Mouse (Mus musculus): ENCODE data around the gene Cdkn1c. TPM values are rescaled to one million over a fixed set of nuclear protein-coding genes. Genes with fewer than 3 reads are reported as not detected.
A peak's percentile ranks its signal among the peaks of the same experiment; 100 is the strongest.

The Cdkn1c gene
- 1,000 to 10,000 TPM; 1,832 to 1,854 TPM for total RNA-seq (2021)
- long read RNA-seq, experiment 1, transcript Cdkn1c-205 (3 exons, 667 nt), result minor isoform, 66 of 3,832 reads
- long read RNA-seq, experiment 1, transcript Cdkn1c-201 (4 exons, 1,901 nt), result major isoform, 1,064 of 3,832 reads
- long read RNA-seq, experiment 1, transcript Cdkn1c-204 (2 exons, 500 nt), result minor isoform, 6 of 3,832 reads
- long read RNA-seq, experiment 1, transcript Cdkn1c-202 (4 exons, 1,888 nt), result minor isoform, 276 of 3,832 reads
- long read RNA-seq, experiment 1, partial matches to known transcripts, result 104 of 3,832 reads
- long read RNA-seq, experiment 1, other reads (novel, unspliced or antisense), result 2,316 of 3,832 reads
- long read RNA-seq, experiment 2, transcript Cdkn1c-204 (2 exons, 500 nt), result minor isoform, 28 of 4,365 reads
- long read RNA-seq, experiment 2, transcript Cdkn1c-201 (4 exons, 1,901 nt), result major isoform, 1,227 of 4,365 reads
- long read RNA-seq, experiment 2, transcript Cdkn1c-202 (4 exons, 1,888 nt), result minor isoform, 339 of 4,365 reads
- long read RNA-seq, experiment 2, transcript Cdkn1c-205 (3 exons, 667 nt), result minor isoform, 78 of 4,365 reads
- long read RNA-seq, experiment 2, partial matches to known transcripts, result 135 of 4,365 reads
- long read RNA-seq, experiment 2, other reads (novel, unspliced or antisense), result 2,557 of 4,365 reads

DNA sequence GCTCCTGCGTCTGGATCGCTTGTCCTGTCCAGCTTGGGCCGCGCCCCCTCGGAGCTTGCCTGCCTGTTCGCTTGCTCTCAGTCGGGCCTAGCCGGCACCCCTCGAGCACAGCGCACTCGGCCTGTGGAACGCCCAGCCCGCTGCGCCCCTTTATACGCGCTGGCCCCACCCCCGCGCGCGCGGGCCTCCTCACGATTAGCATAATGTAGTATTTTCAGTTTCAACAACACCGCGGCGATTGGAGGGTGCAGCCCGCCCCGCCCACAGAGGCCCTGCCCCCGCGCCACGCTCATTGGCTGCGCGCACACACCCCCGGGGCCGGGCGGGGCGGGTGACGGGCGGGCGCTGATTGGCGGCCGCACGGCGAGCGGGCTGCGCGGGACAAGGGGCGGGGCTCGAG is at the start of gene Cdkn1c:
Gene Cdkn1c, minus strand, starts transcription at position 177 of the 400 bp plus-strand sequence.
- DNase-seq (ENCODE audit: low spot score in 2 of 2), result peak; percentile 87 to 89

DNA sequence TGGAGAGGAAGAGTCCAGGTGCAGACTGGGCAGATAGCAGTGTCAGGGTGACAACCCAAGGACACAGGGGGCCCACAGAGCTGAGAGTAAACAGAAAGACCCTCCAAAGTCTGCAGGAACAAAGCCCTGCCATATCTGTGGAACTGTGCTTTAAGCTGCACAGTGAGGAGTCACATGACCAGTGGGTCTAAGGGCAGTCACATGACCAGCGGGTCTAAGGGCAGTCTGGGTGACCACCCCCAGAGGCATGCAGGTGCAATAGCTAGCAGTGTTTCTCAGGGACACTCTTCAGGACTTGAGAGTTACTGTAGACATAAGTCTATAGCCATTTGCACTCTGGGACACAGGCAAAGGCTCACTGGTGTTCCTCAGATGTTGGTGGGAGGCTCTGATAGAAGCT is 48.7 kb upstream of the Cdkn1c start:
- DNase-seq (ENCODE audit: low spot score in 2 of 2), result no peak

DNA sequence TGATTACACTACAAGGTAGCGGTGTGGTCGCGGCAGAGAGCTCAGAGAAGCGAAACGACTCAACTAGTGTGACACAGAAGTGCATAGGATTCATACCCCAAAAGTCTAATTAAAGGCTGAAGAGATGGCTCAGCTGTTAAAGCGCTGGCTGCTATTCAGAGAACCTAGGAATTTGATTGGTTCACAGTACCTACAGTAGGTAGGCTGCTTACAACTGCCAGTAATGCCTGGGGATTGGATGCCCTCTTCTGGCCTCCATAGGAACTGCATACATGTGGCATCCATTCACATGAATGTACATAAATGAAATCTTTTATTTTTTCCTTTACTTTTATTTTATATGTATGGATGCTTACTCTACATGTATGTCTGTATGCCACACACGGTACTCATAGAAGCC is 45.8 kb upstream of the Cdkn1c start:
- no peak for DNase-seq (ENCODE audit: low spot score in 2 of 2)

DNA sequence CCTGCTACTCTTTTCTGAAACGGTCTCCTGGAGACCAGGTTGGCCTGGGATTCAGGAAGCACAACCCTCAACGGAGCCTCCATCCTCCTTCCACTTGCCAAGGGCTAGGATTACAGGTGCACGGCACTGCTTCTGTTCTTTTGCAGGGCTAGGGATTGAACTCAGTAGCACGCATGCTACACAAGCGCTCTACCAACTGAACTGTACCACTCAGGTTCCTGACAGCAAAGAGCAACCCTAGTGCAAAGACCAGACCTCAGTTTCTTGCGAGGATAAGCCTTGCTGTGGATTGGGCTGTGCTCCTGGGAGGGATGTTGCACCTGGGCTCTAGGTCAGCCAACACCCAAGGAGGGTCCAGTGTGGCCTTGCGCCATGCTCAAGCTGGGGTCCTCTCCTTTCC is 45.4 kb upstream of the Cdkn1c start:
- DNase-seq (ENCODE audit: low spot score in 2 of 2), result no peak

DNA sequence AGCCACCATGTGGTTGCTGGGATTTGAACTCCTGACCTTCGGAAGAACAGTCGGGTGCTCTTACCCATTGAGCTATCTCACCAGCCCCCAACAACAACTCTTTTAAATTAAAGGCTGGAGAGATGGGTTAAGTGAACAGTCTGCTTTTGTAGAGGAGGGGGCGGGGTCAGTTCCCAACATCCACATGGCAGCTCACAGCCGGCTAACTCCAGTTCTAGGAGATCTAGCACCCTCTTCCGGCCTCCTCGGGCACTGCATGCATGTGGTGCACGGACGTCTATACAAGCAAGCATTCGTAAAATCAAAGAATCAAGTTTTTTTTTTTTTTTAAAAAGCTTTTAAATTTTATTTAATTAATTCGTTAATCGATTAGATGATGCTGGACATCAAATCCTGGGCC is 45.0 kb upstream of the Cdkn1c start:
- DNase-seq (ENCODE audit: low spot score in 2 of 2), result peak; percentile 66 to 81

DNA sequence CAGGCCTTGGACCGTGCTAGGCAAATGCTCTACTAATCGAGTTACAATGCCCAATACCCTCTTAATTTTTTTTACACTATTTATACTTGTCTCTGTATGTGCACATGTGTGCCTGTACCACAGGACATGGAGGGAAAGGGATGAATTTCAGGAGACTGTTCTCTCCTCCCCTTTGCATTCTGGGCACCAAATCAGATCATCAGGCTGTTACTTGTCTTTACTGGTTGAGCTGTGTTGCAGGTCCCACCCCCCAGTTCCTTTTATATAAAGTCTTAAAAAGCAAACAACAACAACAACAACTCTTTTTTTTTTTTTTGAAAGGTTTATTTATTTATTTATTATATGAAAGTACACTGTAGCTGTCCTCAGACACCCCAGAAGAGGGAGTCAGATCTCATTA is 44.6 kb upstream of the Cdkn1c start:
- DNase-seq (ENCODE audit: low spot score in 2 of 2), result no peak

DNA sequence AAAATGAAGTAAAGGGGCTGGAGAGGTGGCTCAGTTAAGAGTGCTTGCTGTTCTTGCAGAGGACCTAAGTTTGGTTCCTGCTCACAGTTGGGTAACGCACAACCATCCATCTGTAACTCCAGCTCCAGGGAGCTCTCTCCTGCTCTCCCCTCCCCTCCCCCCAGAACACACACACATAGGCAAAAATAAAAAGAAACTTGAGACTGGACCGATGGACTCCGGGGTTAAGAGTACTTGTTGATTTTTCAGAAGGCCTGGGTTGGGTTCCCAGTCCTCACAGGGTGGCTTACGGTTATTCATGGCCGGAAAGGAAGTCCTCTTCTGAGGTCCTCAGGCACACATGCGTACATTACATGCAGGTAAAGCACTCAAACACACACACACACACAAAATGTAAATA is 43.1 kb upstream of the Cdkn1c start:
- no peak for DNase-seq (ENCODE audit: low spot score in 2 of 2)

DNA sequence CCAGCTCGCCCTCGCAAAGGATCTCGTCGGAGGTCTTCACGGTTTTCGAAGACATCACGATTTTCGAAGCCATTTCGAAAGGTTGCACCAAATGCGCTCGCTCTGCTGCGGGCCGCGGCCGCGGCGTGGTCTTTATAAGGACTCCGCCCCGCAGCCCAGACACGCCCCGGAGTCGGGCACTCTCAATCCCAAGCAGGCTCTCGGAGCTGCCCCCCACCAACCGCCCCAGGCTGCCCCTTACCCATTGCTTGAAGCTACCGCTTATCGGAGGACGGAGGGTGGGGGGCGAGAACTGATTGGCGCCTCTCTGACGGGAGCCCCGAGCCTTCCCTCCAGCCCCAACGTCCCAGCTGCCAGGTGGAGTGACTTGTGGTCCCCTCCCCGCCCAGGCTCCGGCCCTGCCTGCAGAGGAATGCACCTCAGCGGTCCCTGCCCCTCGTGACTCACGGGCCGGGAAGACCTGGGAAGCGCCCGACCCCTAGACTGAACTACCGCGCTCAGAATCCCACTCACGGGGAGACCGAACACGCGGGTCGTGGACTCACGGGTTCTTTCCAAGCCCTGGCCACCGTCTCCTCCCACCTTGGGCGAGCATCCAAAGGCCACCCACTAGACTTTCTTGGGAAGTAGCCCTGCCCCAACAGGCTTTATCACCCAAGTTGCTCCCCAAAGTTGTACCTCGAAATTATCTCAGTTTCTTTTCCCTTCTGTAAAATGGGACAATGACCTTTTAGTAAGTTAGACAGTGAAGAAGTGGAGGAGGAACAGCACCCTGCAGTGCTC is 41.8 kb upstream of the Cdkn1c start, which contains the start of gene Phlda2:
Gene Phlda2, minus strand, starts transcription at position 733 of the 783 bp plus-strand sequence.
- DNase-seq (ENCODE audit: low spot score in 2 of 2), result peak in 1 of 2 experiments; percentile 34

DNA sequence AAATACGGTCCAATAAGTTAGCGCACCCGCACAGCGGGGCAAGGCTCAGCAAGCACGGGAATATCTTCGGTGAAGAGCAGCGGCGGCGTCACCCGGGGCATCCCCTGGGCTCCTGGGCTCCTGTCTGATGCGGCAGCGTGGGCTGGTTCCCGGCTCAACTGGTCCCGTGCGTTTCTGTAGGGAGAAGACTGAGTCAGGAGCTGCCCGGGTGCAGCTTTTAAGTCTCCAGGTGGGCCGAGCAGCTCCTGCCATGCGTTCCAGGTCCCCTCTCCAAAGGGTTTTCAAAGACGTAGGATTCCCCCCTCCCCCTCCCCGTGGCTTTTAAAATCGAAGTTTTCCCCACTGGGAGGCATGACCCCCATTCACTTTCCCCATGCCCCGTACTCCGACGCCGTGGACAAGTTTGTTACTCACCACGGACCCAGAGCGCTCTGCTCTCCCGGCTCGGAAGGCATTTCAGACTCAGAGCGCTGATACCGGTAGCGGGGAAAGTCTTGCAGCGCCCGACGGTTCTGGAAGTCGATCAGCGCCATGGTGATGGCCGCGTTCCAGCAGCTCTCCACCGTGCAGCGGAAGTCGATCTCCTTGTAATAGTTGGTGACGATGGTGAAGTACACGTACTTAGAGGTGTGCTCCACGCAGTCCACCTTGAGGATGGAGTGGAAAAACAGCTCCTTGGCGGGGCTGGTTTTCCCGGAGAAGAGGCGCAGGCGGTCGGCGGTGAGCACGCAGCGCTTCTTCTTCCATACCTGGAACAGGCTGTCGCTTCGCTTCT is 41.0 kb upstream of the Cdkn1c start:
- DNase-seq (ENCODE audit: low spot score in 2 of 2), result peak in 1 of 2 experiments; percentile 49

DNA sequence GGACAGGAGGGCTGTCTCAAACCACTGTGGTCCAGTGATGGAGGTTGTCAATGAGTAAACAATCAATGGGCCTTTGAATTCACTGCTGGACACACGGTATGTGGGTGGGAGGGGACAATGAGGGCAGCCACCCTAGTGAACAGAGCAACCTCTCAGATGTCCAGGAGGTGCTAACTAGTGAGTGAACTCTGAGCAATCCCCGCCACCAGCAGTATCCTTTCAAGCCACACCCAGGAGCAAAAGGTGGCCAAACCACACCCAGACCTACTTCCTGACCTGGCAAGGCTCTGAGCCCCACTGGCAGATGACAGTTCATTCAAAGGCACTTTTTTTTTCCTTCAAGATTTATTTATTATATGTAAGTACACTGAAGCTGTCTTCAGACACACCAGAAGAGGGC is 40.1 kb upstream of the Cdkn1c start:
- DNase-seq (ENCODE audit: low spot score in 2 of 2), result no peak

DNA sequence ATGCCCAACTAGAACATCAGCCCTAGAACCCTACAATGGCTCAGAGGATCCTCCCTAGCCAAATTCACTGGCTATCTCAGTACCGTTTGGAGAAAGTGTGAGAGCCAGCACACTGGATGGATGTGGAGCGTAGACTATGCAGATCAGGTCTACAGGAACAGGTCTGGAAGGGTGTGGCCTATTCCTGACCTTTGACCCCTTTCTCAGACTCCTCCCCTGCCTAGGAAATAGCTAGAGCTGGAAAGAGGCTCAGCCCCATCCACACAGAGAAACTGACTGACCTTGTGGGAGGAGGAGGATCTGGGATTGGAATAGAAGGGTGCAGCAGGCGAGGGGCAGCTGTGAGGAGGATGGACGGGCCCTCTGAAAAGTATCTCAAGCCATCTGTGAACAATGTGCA is 37.7 kb upstream of the Cdkn1c start:
- no peak for DNase-seq (ENCODE audit: low spot score in 2 of 2)

DNA sequence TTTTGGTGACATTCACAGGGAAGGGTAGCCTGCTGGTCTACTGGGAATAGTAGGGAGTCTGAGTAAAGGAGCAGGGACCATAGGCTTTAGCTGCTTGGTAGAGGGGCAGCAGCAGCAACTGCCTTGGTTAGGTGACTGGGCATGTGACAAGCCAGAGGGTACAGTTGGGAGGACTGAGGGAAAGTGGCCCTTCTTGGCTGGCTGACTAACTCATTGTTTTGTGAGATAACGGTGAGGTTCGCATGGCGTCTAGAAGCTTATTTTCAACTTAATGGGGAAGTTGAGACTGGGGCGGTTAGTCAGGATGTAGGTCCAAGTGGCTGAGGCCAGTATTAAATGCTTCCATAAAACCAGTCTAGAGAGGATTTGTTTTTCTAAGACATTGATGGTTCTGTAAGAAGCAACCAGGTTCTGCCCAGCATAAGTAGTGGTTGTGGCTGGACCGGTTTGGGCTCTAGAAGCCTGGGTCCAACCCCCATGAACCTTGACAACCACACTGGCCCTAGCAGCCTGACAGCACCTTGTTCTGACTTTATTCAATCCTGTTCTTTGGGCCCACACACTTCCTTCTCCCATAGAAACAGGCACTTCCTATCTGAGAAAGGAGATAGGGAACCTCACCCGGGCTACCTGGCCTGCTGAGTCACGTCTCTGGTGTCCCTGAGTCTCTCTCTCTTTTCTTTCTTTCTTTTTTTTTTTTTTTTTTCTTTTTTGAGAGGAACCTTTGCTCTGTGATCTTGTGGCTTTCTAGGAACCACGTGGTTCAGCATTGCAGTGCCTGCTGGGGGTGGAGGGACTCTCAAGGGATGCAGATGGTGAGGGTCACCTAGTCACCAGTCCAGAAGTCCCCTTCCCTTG is 34.5 kb upstream of the Cdkn1c start:
- no peak for DNase-seq (ENCODE audit: low spot score in 2 of 2)

DNA sequence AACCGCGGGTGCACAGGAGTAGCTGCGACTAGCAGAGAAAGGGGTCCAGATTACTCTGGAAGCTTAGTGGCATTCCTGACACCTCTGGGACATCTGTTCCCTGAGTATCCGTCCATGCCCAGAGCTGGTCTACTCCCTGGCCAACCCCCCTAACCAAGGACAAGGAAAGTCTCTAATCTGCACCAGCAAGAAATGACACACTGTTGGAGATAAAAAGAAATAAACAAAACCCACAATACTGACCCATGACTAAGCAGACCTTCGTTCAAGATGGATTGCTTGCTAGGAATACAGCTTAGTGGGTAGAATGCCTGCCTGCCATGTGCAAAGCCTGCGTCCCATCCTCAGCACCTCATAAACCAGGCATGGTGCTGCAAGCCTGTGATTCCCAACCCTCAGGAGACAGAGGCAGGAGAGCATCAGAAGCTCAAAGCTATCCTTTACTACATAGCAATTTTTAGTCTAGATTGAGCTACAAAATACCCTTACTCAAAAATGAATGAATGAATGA is 32.8 kb upstream of the Cdkn1c start:
- DNase-seq (ENCODE audit: low spot score in 2 of 2), result no peak

DNA sequence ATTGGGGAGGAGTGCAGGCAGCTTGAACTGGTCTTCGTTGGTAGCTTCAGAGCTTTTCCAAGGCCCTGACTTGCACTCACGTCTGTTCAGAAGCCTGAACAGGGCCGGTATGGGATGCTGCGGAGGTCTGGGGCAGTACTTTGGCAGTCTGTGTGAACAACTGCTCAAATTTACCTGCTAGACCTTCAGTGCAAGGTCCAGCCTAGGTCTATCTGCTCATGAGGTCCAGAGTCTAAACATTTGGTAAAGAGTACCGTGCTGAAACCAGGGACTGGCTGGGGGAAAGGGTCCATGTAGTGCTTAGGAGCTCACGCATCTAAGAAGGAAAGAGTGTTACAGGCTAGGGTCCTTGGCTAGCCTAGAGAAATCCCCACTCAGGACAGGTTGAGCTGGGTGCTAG is 28.9 kb upstream of the Cdkn1c start:
- DNase-seq (ENCODE audit: low spot score in 2 of 2), result no peak

DNA sequence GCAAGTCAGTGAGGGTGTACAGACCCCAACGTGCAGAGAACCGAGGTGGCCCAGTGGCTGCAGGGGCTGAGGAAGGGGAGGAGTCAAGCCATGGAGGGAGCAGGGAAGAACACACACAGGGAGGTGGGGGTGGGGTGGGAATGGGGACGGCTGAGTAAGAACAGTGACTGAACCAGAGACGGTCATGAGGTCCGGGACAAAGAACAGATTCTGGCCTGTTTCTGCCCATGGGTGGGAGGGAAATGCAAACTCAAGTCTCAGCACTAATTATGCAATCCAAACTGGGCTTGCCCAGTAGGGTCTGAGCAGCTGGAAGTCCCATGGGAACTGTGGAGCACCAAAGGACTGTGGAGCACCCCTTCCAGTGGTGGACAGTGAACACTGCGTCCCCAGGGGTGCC is 21.7 kb upstream of the Cdkn1c start:
- DNase-seq (ENCODE audit: low spot score in 2 of 2), result no peak

DNA sequence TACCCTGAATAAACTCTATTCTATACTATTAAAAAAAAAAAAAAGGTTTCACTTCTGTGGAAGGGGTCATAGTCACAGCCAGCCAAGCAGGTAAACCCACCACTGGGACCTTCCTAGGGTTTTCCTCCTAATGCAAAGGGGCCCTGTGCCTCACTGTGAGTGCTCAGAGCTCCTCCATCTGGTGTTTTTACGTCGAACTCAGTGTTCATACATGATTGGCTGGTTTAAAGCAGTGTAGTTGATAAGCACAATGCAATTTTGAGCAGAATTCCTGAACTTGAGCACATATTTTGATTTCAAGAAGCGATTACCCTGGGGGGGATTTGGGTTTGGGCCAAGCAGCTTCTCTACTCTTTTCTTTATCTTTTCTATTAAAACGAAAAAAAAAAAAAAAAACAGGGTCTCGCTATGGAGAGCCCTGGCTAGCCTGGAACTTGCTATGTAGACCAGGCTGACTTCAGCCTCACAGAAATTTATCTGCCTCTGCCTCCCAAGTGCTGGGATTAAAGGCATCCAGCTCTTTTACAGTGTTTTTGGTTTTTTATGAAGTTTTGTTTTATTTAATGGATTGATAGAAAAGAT is 21.0 kb upstream of the Cdkn1c start:
- no peak for DNase-seq (ENCODE audit: low spot score in 2 of 2)

DNA sequence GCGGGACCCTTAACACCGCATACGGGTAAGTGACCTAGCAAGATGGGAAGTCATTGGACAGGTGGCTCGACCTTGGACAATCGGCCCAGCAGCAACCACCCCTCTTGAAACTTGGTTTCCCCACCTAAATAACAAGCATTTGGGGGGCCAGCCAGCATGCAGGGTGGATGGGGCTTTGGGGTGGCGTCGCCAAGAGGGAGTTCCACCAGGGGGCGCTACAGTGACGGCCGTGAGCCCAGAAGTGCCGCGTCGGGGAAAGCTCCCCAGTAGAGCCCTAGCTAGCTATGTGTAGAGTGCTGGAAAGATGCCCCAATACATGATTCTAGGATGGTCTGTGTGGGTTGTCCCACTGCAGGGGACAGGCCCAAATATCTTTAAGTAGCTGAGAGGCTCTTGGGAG is 19.6 kb upstream of the Cdkn1c start:
- peak; percentile 60 to 70 for DNase-seq (ENCODE audit: low spot score in 2 of 2)

DNA sequence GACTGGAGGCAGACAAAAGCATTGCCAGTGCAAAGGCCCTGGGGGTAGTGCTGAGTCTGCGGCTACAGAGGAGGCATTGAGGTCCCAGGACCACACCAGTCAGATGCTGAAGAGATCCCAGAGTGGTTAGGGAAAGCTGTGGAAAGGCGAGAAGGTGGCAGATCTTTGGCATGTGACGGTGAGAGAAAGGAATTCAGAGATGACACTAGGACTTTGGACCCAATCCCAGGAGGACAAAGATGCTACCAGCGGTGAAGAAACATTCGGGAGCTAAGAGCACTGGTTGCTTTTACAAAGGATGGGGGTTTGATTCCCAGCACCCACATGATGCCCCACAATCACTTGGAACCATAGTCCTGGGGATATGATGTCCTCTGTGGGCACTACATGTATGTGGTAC is 16.9 kb upstream of the Cdkn1c start:
- DNase-seq (ENCODE audit: low spot score in 2 of 2), result no peak

DNA sequence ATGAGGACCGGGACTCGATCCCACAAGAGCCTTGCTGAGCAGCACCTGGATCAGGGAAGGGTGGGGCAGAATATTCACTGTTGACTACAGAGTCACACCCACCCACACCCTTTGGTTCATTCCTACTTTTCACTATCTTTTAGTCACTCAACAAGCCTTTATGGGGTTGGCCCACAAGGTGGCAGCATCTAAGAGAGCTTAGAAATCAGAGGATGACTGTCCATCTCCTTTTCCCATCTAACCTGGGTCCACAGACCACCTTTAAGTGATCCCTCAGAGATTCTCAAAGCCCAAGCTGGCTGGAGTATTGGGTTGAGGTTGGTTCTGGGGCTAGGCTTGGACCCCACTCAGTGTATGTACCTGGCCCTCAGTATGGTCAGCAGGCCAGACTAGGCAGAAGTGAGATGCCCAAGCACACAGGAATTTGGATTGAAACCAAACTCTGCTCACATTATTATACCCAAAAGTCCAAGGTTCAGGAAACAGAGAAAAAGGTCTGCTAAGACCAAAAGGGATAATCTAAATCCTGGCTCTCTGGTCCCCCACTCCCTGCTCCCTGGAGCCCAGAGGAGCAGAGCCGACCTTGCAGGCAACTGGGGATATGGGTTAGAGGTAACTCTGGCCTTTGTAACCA is 16.0 kb upstream of the Cdkn1c start:
- no peak for DNase-seq (ENCODE audit: low spot score in 2 of 2)
